Mouse (Mus musculus) myocyte (in vitro differentiated cells): ENCODE measurements at regions not wholly inside any gene's neighbourhood (a gene's known extent, or its start where the extent isn't known, plus 50 kb on each side); places are given as distances from the start of the nearest gene placed in this dataset.

Experiments
- H3K27me3 ChIP-seq: one replicate; pipeline ENCODE4 v1.6.1; 2011; ENCODE audit not compliant: control insufficient read depth, insufficient read depth, insufficient read length
- H3K36me3 ChIP-seq: one replicate; pipeline ENCODE4 v1.6.1; 2011; ENCODE audit not compliant: control insufficient read depth, insufficient read depth
- H3K4me2 ChIP-seq: one replicate; pipeline ENCODE4 v1.6.1; 2011; ENCODE audit warnings: low read depth, control low read depth
- H3K4me3 ChIP-seq: one replicate; pipeline ENCODE4 v1.5.1; 2011; ENCODE audit warnings: mild to moderate bottlenecking, control low read depth, moderate library complexity
- H3K79me2 ChIP-seq: one replicate; pipeline ENCODE4 v1.6.1; 2011; ENCODE audit not compliant: control insufficient read depth, insufficient read depth
- H3ac ChIP-seq: one replicate; pipeline ENCODE4 v1.6.1; 2011; ENCODE audit not compliant: control insufficient read depth, insufficient read length
- CEBPB ChIP-seq: IDR thresholded peaks from 2 replicates; pipeline ENCODE4 v1.6.1; 2011; ENCODE audit warnings: mild to moderate bottlenecking, moderate library complexity; ENCODE audit not compliant: poor library complexity, insufficient read depth, severe bottlenecking
- E2F4 ChIP-seq: IDR thresholded peaks from one replicate; pipeline ENCODE4 v1.6.1; 2011; ENCODE audit warnings: mild to moderate bottlenecking, control low read depth, moderate library complexity; ENCODE audit not compliant: insufficient read depth
- MAX ChIP-seq: IDR thresholded peaks from one replicate; pipeline ENCODE4 v1.6.1; 2011; ENCODE audit warnings: low read depth, mild to moderate bottlenecking, control low read depth
- MYOD1 ChIP-seq, 3 experiments: IDR thresholded peaks; one replicate each; pipeline ENCODE4 v1.6.1; 2011; ENCODE audit warnings: control low read depth in 2 of 3, low read depth in 2 of 3, mild to moderate bottlenecking in 2 of 3, moderate library complexity in 1 of 3; ENCODE audit not compliant: insufficient read length in 2 of 3, control insufficient read depth in 1 of 3
- MYOG ChIP-seq, 3 experiments: IDR thresholded peaks; one replicate each; pipeline ENCODE4 v1.6.1; 2011; ENCODE audit warnings: control low read depth in 2 of 3, low read depth in 2 of 3, mild to moderate bottlenecking in 2 of 3; ENCODE audit not compliant: insufficient read length in 2 of 3, control insufficient read depth in 1 of 3, insufficient read depth in 1 of 3
- POLR2A ChIP-seq: IDR thresholded peaks from one replicate; pipeline ENCODE4 v1.6.1; 2011; ENCODE audit warnings: low read depth, mild to moderate bottlenecking, control low read depth, moderate library complexity; ENCODE audit not compliant: insufficient read length
- POLR2AphosphoS2 ChIP-seq: IDR thresholded peaks from one replicate; pipeline ENCODE4 v1.6.1; 2011; ENCODE audit warnings: low read depth, control low read depth; ENCODE audit not compliant: insufficient read length
- REST ChIP-seq: IDR thresholded peaks from one replicate; pipeline ENCODE4 v1.6.1; 2011; ENCODE audit warnings: mild to moderate bottlenecking, control low read depth, moderate library complexity; ENCODE audit not compliant: insufficient read depth, insufficient read length
- SRF ChIP-seq: IDR thresholded peaks from one replicate; pipeline ENCODE4 v1.6.1; 2011; ENCODE audit warnings: low read depth; ENCODE audit not compliant: control insufficient read depth, insufficient read length
- TCF12 ChIP-seq: IDR thresholded peaks from one replicate; pipeline ENCODE4 v1.6.1; 2011; ENCODE audit warnings: mild to moderate bottlenecking, control low read depth; ENCODE audit not compliant: poor library complexity, insufficient read depth, severe bottlenecking
- TCF3 ChIP-seq: IDR thresholded peaks from one replicate; pipeline ENCODE4 v1.6.1; 2011; ENCODE audit warnings: low read depth, control low read depth; ENCODE audit not compliant: insufficient read length
- USF1 ChIP-seq: IDR thresholded peaks from one replicate; pipeline ENCODE4 v1.6.1; 2011; ENCODE audit warnings: low read depth, mild to moderate bottlenecking, control low read depth, moderate library complexity

DNA sequence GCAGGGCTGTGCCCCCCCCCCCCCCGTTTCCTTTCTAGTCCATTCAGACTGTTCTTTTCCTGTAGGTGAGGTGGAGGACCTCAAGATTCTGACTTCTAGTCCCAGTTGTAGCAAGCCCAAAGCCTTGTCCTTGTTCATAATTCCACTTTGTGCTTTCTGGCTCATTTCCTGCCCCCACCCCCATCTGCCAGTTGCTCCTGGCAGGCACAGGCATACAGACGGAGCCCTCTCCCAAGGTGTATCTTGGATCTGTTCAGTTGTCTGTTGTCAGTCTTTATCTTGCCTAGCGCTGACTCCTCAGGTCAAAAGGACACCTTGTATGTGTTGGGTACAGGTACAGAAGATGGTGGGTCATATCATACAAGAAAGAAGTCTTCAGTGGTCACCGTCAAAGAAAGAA, 81.9 kb downstream of the Fam43a start:
- no peak overlapping the region for H3ac ChIP-seq
- H3K79me2 ChIP-seq = no peaks in the 10 kb centered on the region
- no peaks in the 10 kb centered on the region for H3K36me3 ChIP-seq
- peaks cover 14% of the 10 kb centered on the region for H3K27me3 ChIP-seq
- TF ChIP-seq CEBPB (no peak), REST (no peak), E2F4 (no peak), MAX (no peak), TCF12 (no peak), POLR2A (no peak), MYOG (IDR thresholded peaks at IDR 0.05; ENCODE audit: control insufficient read depth in 1 of 3, insufficient read depth in 1 of 3, insufficient read length in 2 of 3, low read depth in 2 of 3) (no peak), MYOD1 (IDR thresholded peaks at IDR 0.05; ENCODE audit: control insufficient read depth in 1 of 3, insufficient read length in 2 of 3, low read depth in 2 of 3) (no peak), TCF3 (no peak), USF1 (no peak)
- no peak overlapping the region for H3K4me2 ChIP-seq
- no peak overlapping the region for H3K4me3 ChIP-seq

DNA sequence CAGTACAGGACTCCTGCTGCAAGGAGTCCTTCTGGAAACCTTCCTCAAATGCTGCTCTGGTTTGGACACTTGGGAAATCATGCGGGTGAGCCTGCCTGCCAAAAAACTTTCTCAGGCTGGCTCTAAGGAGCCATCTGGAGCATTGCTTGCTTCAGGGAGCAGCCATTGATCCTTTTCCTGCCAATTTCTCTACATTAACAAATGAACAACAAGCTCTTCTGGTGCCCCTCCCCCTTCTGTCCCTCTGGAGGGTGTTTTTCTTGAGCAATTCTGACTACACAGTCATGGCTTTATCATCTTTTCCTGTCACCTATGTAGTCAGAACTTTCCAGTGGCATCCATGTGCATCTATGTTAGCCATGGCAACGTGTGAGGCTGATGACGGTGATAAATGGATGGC, 84.5 kb downstream of the Fam43a start:
- TF ChIP-seq TCF12 (no peak), MAX (no peak), POLR2A (no peak), POLR2AphosphoS2 (no peak), USF1 (no peak), E2F4 (no peak), SRF (no peak), MYOG (IDR thresholded peaks at IDR 0.05; ENCODE audit: control insufficient read depth in 1 of 3, insufficient read depth in 1 of 3, insufficient read length in 2 of 3, low read depth in 2 of 3) (no peak), CEBPB (no peak), TCF3 (no peak)
- no peaks in the 10 kb centered on the region for H3K36me3 ChIP-seq
- no peaks in the 10 kb centered on the region for H3K79me2 ChIP-seq
- no peaks in the 10 kb centered on the region for H3K27me3 ChIP-seq
- H3ac ChIP-seq = no peak overlapping the region
- no peak overlapping the region for H3K4me3 ChIP-seq
- no peak overlapping the region for H3K4me2 ChIP-seq

DNA sequence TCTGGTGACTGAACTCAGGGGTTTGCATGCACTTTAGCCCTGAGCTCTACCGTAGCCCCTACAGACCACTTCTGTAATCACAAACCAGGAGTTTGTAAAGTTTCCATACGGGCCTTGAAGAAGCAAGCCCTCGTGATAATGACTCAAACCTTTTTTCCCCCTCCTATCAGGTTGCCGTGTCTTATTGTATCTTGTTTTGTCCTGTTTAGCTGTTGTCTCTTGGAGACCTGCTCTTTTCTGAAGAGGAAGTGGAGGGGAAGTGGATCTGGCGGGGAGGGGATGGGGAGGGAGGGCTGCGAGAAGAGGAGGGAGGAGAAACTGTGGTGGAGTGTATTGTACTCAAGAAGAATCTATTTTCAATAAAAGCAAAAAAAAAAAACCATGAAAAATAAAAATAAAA, 87.0 kb downstream of the Fam43a start:
- H3K36me3 ChIP-seq = no peaks in the 10 kb centered on the region
- H3K27me3 ChIP-seq = no peaks in the 10 kb centered on the region
- TF ChIP-seq MAX (no peak), USF1 (no peak), CEBPB (no peak), SRF (no peak), TCF3 (no peak), MYOG (IDR thresholded peaks at IDR 0.05; ENCODE audit: control insufficient read depth in 1 of 3, insufficient read depth in 1 of 3, insufficient read length in 2 of 3, low read depth in 2 of 3) (no peak), E2F4 (no peak), MYOD1 (IDR thresholded peaks at IDR 0.05; ENCODE audit: control insufficient read depth in 1 of 3, insufficient read length in 2 of 3, low read depth in 2 of 3) (no peak), POLR2A (no peak), POLR2AphosphoS2 (no peak), TCF12 (no peak), REST (no peak)
- no peak overlapping the region for H3K4me3 ChIP-seq
- no peak overlapping the region for H3K4me2 ChIP-seq
- H3ac ChIP-seq = no peak overlapping the region
- H3K79me2 ChIP-seq = no peaks in the 10 kb centered on the region

DNA sequence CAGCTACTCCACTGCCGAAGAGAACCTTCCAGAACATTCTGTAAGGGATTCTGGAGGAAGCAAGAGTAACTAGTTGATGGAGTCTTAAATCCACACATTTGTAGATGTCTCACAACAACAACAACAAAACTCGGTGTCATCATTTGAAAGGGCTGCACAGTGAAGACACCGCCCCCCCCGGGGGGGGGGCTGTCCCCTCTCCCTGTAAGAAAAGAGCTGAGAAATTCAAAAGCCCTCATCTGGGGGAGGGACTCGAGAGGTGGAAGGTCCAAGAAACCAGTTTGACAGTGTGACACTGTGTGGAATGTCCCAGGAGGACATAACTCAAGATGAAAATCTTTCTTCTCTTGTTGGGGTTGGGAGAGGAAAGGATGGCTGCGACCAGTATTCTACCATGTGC, 87.7 kb downstream of the Fam43a start:
- Histone ChIP-seq H3K36me3 (no peaks in the 10 kb centered on the region), H3K4me3 (no peak overlapping the region), H3K79me2 (no peaks in the 10 kb centered on the region), H3K4me2 (no peak overlapping the region), H3ac (no peak overlapping the region), H3K27me3 (no peaks in the 10 kb centered on the region)
- TF ChIP-seq TCF3 (no peak), POLR2AphosphoS2 (no peak), REST (no peak), MYOD1 (IDR thresholded peaks at IDR 0.05; ENCODE audit: control insufficient read depth in 1 of 3, insufficient read length in 2 of 3, low read depth in 2 of 3) (no peak), MYOG (IDR thresholded peaks at IDR 0.05; ENCODE audit: control insufficient read depth in 1 of 3, insufficient read depth in 1 of 3, insufficient read length in 2 of 3, low read depth in 2 of 3) (no peak)

DNA sequence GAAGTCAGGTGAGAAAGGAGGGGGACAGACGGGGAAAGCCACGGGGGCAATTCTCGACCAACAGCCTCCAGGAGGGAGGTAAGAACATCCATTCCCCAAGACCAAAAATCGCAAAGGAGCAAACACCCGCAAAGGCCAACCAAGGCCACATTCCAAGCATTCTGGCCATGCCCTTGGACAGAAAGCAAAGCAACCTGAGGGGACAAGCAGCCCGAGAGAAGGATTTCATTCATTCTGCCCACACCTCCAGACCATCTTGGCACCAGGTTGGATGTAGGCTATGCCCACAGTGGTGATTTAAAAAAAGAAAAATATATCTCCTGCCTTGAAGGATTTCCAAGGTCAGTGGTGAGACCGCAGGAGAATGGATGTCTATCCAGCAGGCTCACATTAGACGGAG, 88.2 kb downstream of the Fam43a start:
- H3K27me3 ChIP-seq = no peaks in the 10 kb centered on the region
- no peak for TF ChIP-seq MAX
- no peak for TF ChIP-seq CEBPB
- no peak for TF ChIP-seq USF1
- no peak for TF ChIP-seq E2F4
- no peak for TF ChIP-seq POLR2AphosphoS2
- TF ChIP-seq MYOG (IDR thresholded peaks at IDR 0.05; ENCODE audit: control insufficient read depth in 1 of 3, insufficient read depth in 1 of 3, insufficient read length in 2 of 3, low read depth in 2 of 3) = no peak

More for the DNA sequence above, 88.2 kb downstream of the Fam43a start:
- Histone ChIP-seq H3K4me3 (no peak overlapping the region), H3ac (no peak overlapping the region), H3K79me2 (no peaks in the 10 kb centered on the region), H3K36me3 (no peaks in the 10 kb centered on the region), H3K4me2 (no peak overlapping the region)
